Mouse (Mus musculus): ENCODE data around the gene Arid1a. TPM values are rescaled to one million over a fixed set of nuclear protein-coding genes. Genes with fewer than 3 reads are reported as not detected.

The Arid1a gene
- polyA plus RNA-seq, 1 experiment from 2014 or later: 26.9 TPM

DNA sequence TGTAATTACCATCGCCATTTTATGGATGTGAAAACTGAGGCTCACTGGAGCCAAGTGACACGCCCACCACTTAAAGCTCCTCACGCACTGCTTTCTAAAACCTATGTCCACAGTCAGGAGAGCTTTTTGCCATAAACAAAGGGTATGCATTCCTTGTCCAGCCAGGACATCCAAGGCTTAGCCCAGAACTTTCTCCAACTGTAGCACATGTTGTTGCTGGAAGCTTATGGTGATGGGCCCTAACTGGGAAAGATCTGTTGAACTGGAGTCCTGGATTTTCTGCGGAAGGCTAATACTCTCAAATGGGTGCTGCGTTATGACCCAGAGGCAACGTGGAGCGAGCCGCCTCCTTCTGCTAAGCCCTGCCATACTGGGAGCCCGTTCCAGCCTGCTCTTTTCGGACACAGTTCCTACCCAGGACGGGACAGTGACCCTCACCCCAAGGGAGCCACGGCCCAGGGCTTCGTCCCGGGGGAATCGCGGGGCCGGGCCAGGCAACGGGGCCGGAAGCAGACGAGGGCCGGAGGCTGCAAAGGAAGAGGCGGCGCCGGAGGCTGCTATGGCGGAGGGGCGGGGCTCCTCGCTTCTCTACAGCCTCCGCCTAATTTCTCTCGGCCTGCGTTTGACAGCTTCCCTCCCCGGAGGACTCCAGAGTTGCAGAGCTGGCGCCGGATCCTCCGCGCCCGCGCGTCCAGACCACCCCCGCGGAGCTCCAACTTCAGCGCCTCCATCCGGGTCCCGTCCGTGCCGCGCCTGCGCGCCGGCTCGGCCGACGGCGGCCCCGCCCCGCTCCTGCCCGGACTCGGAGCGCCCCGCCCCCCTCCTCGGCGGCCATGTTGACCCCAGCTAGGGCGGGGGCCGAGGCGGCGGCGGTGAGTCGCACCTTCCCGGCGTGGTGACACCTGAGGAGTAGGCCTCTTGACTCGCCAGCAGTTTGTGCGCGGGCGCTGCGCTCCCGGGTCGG lies 84.4 kb downstream of the Arid1a start, which contains the start of gene Pigv:
Pigv (minus strand) TSS at position 767 of the 964 bp plus-strand sequence.
- Histone ChIP-seq H3K4me3 (replicated peaks) (peak within 1 kb of the TSS; percentile 80), H3K4me1 (peaks cover 65% of the 10 kb centered on the region), H3K4me2 (peak within 1 kb of the TSS; percentile 81), H3K36me3 (no peaks in the 10 kb centered on the region), H3K27ac (replicated peaks) (peak within 1 kb of the TSS; percentile 99), H3K27me3 (replicated peaks) (no peaks in the 10 kb centered on the region), H3K9me3 (replicated peaks) (no peaks in the 10 kb centered on the region), H3K9ac (replicated peaks) (peak within 1 kb of the TSS; percentile 86)
- under 1% methylated on average over 76 of the region's 76 CpGs for WGBS
- ATAC-seq (ENCODE audit: low FRiP score): peak; percentile 90

DNA sequence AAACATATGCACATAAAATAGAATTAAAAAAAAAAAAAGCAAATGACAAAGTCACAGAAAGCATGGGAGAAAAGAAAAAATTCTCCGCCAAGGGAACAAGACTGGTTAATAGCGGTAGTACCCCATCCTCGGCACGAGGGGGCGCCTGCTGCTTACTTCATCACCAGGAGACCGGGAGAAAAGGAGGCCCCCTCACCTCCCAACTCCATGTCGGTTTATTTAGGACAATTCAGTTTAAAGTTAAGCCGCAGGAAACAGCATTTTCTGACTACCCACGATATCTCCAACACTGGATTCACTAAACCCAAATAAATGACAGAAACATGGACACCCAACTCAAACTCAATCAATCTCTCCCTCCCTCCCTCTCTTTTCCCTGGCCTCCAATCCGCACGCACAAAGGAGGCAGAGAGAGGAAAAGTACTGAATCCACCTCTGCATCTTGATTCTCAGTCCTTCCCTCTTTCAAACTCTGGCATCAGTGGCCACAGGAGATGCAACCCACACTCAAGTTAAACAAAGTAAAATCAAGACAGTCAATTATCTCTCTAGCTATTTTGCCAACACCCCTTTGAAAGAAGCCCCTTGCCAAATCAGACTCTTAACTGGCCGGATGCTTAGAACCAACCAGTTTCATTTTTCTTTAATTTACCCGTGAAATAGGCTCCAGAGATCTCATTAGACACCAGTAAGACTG lies 85.2 kb downstream of the Arid1a start:
- Histone ChIP-seq H3K9me3 (replicated peaks) (no peaks in the 10 kb centered on the region), H3K27me3 (replicated peaks) (no peaks in the 10 kb centered on the region), H3K4me3 (replicated peaks) (peak overlapping the region; percentile 80), H3K4me2 (peak overlapping the region; percentile 81), H3K9ac (replicated peaks) (peak overlapping the region; percentile 86), H3K27ac (replicated peaks) (peak overlapping the region; percentile 99), H3K4me1 (peaks cover 60% of the 10 kb centered on the region), H3K36me3 (0 out of 2 replicates have a peak, but pooled peaks cover 3% of the 10 kb centered on the region)
- ATAC-seq (ENCODE audit: low FRiP score): no peak
- WGBS: 3% methylated on average over 13 of the region's 13 CpGs

DNA sequence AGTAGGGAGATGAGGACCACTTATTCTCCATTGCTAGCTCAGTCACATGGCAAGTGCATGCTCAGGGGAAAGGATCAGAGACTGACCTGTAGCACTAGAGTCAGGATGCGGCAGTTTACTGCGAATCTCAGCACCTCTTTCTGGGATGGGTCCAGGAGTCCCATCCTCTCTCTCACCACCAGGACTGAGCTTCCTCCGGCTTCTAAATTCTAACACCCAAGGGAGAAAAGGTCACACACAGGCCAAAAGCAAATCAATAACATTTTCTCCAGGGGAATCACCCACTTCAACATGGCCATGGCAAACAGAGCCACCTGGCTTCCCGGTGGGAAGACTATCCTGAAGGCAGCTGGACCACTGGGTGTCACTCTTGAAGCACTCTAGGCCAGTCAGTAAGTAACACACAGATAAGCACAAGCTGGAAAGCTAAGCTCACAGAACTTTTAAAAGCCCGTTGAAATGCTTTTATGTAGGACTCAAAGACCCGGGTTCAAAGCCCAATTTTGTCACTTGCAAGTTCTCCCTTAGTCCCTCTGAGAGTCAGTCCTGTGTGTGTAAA lies 86.8 kb downstream of the Arid1a start:
- H3K4me1 ChIP-seq: peaks cover 66% of the 10 kb centered on the region
- H3K9me3 ChIP-seq (replicated peaks): no peaks in the 10 kb centered on the region
- 71% methylated on average over 6 of the region's 6 CpGs for WGBS
- H3K27me3 ChIP-seq (replicated peaks): no peaks in the 10 kb centered on the region
- ATAC-seq (ENCODE audit: low FRiP score): no peak
- H3K9ac ChIP-seq (replicated peaks): no peak overlapping the region
- H3K27ac ChIP-seq (replicated peaks): peak overlapping the region; percentile 8; the same call in 1 of the 2 replicates
- 0 out of 2 replicates have a peak, but pooled peaks cover 3% of the 10 kb centered on the region for H3K36me3 ChIP-seq
- H3K4me3 ChIP-seq (replicated peaks): no peak overlapping the region
- H3K4me2 ChIP-seq: no peak overlapping the region

DNA sequence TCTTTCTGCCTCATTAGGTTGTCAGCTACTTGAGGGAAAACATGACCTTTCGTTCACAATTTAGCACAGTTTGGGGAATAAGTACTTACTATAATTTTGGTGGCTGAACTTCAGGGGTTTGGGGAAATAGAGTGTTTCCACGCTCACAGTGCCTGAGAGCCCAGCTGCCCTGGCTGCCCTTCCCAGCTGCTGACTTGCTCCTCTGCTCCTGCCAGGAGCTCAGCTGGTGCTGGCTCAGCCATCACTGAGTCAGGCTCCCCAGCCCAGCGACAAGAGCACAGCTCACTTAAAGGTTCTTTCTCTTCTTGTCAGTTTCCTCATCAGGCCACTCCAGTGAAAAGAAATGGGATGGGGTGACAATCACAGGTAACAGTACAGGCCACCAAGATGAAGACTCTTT lies 88.0 kb downstream of the Arid1a start:
- 47% methylated on average over 3 of the region's 3 CpGs for WGBS
- H3K27ac ChIP-seq (replicated peaks): no peak overlapping the region
- no peak for ATAC-seq (ENCODE audit: low FRiP score)
- no peaks in the 10 kb centered on the region for H3K27me3 ChIP-seq (replicated peaks)
- no peak overlapping the region for H3K9ac ChIP-seq (replicated peaks)
- peaks cover 57% of the 10 kb centered on the region for H3K4me1 ChIP-seq
- H3K4me2 ChIP-seq: no peak overlapping the region
- 0 out of 2 replicates have a peak, but pooled peaks cover 3% of the 10 kb centered on the region for H3K36me3 ChIP-seq
- no peak overlapping the region for H3K4me3 ChIP-seq (replicated peaks)
- H3K9me3 ChIP-seq (replicated peaks): no peaks in the 10 kb centered on the region

DNA sequence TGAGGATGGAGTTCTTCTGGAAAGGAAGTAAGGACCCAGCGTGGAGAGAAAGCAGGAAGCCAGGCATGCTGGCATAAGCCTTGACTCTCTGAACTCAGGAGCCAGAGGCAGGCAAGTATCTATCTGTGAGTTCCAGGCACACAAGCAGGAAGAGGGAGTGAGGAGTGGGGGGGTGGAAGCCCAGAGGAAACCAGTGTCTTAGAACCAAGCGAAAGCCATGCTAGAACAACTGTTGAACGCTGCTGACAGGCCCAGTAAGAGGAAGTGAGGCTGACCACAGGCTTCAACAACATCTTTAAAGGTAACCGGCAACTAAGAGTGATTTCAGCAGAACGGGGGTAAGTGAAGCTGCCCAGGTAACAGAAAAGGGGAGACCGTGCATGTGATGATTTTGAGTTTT lies 90.4 kb downstream of the Arid1a start:
- 95% methylated on average over 6 of the region's 6 CpGs for WGBS
- peaks cover 43% of the 10 kb centered on the region for H3K4me1 ChIP-seq
- no peak for ATAC-seq (ENCODE audit: low FRiP score)

DNA sequence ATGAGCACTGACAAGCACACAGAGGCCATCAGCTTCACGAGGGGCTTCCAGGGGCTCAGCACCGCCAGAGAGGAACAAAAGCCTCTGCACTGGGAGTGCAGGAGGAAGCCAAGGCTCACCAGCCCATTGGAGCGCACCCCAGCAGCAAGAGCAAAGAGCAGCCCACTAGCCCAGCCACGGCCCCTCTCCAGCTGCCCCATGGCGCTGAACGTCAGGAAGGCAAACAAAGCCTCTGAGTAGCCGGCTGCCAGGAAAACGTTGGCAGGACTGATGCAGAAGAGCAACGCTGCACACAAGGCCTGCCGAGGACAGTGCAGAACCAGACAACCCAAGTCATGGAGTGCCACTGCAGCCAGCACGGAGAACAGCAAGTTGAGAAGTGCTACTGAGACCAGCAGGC lies 91.5 kb downstream of the Arid1a start:
- 48% methylated on average over 11 of the region's 11 CpGs for WGBS
- H3K4me2 ChIP-seq: peak overlapping the region; percentile 13; the same call in 1 of the 2 replicates
- H3K9me3 ChIP-seq (replicated peaks): no peaks in the 10 kb centered on the region
- peaks cover 44% of the 10 kb centered on the region for H3K4me1 ChIP-seq
- peak overlapping the region; percentile 62 for H3K27ac ChIP-seq (replicated peaks)
- H3K9ac ChIP-seq (replicated peaks): no peak overlapping the region
- H3K4me3 ChIP-seq (replicated peaks): no peak overlapping the region
- peak; percentile 51; the same call in 1 of the 2 replicates for ATAC-seq (ENCODE audit: low FRiP score)
- 0 out of 2 replicates have a peak, but pooled peaks cover 5% of the 10 kb centered on the region for H3K36me3 ChIP-seq
- no peaks in the 10 kb centered on the region for H3K27me3 ChIP-seq (replicated peaks)

More for the DNA sequence above, 90.4 kb downstream of the Arid1a start:
- Histone ChIP-seq H3K27ac (replicated peaks) (no peak overlapping the region), H3K27me3 (replicated peaks) (no peaks in the 10 kb centered on the region), H3K9ac (replicated peaks) (no peak overlapping the region), H3K9me3 (replicated peaks) (no peaks in the 10 kb centered on the region), H3K4me3 (replicated peaks) (no peak overlapping the region), H3K36me3 (0 out of 2 replicates have a peak, but pooled peaks cover 5% of the 10 kb centered on the region), H3K4me2 (no peak overlapping the region)

DNA sequence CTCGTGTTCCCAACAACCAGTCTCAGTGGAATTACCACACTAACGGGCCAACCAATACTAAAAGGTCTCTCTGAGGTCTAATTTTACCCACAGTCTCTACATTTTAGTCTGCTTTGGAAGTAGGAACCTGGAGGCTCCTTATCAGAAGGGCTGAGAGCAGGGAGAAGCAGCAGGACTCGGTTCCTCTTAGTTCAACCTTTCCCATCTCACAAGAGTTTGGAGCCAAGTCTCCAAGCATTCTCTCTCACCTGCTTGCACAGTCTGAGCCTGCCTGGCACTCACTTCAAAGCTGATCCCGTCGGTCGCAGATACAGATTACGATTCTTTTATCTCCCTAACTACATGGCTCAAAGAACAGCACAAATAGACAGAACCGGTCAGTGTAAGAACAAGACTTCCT lies 93.6 kb downstream of the Arid1a start:
- ATAC-seq (ENCODE audit: low FRiP score): no peak
- Histone ChIP-seq H3K4me3 (replicated peaks) (no peak overlapping the region), H3K9me3 (replicated peaks) (no peaks in the 10 kb centered on the region), H3K4me1 (peaks cover 43% of the 10 kb centered on the region), H3K27ac (replicated peaks) (no peak overlapping the region), H3K27me3 (replicated peaks) (no peaks in the 10 kb centered on the region), H3K4me2 (no peak overlapping the region), H3K9ac (replicated peaks) (no peak overlapping the region), H3K36me3 (0 out of 2 replicates have a peak, but pooled peaks cover 5% of the 10 kb centered on the region)
- WGBS: 87% methylated on average over 8 of the region's 8 CpGs

DNA sequence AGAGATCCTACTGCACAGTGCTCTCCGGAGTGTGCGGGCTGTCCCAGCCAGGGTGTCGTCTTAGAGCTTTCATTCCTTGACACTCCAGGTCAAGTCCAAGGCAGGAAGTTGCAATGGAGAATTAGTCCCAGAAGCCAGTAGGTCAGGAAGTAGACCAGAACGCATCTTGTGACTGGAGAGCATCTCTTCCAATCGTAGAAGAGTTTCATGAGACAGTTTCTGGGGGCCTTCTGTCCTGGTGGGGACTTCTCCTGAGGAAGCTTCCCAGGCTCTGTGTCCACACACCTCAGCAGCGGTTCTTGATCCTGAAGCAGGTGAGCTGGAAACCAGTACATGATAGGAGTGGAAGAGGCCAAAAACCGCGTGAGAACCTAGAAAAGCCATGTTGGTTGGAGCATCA lies 94.1 kb downstream of the Arid1a start:
- Histone ChIP-seq H3K9me3 (replicated peaks) (no peaks in the 10 kb centered on the region), H3K9ac (replicated peaks) (no peak overlapping the region), H3K27me3 (replicated peaks) (no peaks in the 10 kb centered on the region), H3K4me2 (no peak overlapping the region), H3K36me3 (0 out of 2 replicates have a peak, but pooled peaks cover 5% of the 10 kb centered on the region), H3K27ac (replicated peaks) (no peak overlapping the region), H3K4me1 (peaks cover 43% of the 10 kb centered on the region), H3K4me3 (replicated peaks) (no peak overlapping the region)
- WGBS: 94% methylated on average over 8 of the region's 8 CpGs
- no peak for ATAC-seq (ENCODE audit: low FRiP score)

DNA sequence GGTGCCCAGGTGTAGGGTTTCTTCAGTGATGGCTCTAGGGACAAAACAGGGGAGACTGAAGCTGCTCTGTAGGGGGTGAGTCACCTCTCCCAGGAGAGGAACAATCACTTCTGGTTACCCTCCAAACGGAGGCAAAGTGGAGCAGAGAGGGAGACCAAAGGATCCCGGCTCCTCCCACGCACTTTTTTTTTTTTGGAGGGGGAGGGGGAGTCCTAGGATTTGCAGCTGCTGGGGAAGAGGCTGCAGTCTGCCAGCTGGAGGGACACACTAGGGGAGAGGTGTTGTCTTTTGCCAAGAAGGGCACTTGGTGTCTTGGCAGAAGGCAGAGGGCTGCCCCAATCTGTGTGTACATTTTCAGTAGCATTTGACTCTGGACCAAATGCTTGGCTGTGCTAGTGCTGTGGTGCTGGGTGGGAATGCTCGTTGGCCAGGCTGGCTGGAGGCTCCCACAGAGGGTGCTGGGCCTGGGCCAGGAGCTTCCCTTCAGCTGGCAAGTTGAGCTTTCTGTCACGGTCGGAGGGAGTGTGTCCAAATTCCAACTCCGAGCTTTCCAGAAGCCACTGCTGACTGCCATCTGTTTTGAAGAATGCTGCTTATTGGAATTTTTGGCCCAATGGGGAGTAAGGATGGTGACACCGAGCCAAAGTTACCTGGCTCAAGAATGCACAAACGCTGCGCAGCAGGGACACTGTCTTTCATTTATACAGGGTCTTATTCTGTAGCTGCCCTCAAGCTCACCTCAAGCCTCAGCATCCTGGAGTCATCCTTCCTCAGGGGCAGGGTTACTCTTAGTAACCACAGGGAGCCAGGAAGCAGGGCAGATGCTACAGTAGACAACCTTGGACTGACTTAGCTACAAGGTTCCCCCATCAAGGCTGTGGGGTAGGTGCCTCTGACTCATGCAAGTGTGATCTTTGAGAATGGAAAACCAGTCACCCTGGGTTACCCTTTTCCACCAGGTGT lies 96.1 kb downstream of the Arid1a start:
- no peaks in the 10 kb centered on the region for H3K27me3 ChIP-seq (replicated peaks)

DNA sequence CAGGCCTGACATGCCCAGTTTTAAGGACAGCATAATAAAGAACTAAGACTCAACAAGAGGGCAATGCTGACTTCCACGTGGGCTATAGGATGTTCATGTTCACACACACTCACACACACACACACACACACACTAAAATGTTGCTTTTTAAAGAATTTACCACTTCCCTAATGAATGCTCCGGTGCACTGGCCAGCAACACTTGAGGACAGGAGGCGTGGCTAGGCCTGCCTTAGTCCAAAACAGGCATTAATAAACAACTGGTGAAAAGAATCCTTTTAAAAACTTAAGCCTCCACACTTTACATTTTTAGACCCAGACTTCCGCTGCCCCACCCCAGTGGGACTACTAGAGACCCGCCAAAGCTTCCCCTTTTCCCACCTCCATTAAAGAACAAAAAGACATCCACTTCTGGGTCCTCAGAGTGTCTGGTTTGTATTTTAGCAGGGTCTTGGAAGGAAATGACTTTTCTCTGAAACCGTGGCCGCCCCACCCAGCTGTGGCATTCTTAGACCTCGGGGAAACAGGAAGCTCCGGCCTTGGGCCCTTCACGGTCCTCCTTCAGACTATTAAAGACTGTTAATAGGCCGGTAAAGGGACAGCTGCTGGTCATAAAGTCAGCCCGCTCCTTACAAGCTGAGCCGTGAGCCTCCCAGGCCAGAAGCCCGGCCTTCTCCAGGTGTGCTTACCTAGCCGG lies 96.9 kb downstream of the Arid1a start:
- 8% methylated on average over 15 of the region's 15 CpGs for WGBS
- Histone ChIP-seq H3K9ac (replicated peaks) (no peak overlapping the region; the same call in 1 of the 2 replicates), H3K36me3 (0 out of 2 replicates have a peak, but pooled peaks cover 2% of the 10 kb centered on the region), H3K9me3 (replicated peaks) (no peaks in the 10 kb centered on the region), H3K4me1 (peaks cover 34% of the 10 kb centered on the region), H3K4me3 (replicated peaks) (peak overlapping the region; percentile 8), H3K27me3 (replicated peaks) (no peaks in the 10 kb centered on the region), H3K27ac (replicated peaks) (peak overlapping the region; percentile 85), H3K4me2 (peak overlapping the region; percentile 45)
- no peak for ATAC-seq (ENCODE audit: low FRiP score)

More for the DNA sequence above, 96.1 kb downstream of the Arid1a start:
- Histone ChIP-seq H3K4me1 (peaks cover 41% of the 10 kb centered on the region), H3K4me3 (replicated peaks) (peak overlapping the region; percentile 8), H3K9ac (replicated peaks) (no peak overlapping the region; the same call in 1 of the 2 replicates), H3K36me3 (0 out of 2 replicates have a peak, but pooled peaks cover 2% of the 10 kb centered on the region), H3K9me3 (replicated peaks) (no peaks in the 10 kb centered on the region), H3K4me2 (peak overlapping the region; percentile 45), H3K27ac (replicated peaks) (peak overlapping the region; percentile 85)
- WGBS: 11% methylated on average over 10 of the region's 10 CpGs
- ATAC-seq (ENCODE audit: low FRiP score): peak; percentile 86

Measured in neural tube, embryonic 15.5 days (tissue).